Mouse (Mus musculus) G1E (cell line): ENCODE data around the gene Thg1l. TPM values are rescaled to one million over a fixed set of nuclear protein-coding genes. Genes with fewer than 3 reads are reported as not detected.
A peak's percentile ranks its signal among the peaks of the same experiment; 100 is the strongest.

Source experiments
- ATAC-seq: 2 replicates; pipeline ENCODE4 v1.8.0; 2016; ENCODE audit warnings: mild to moderate bottlenecking; ENCODE audit not compliant: insufficient number of reproducible peaks, poor library complexity, low FRiP score, severe bottlenecking; ENCODE audit errors: extremely low read depth
- DNase-seq: peaks from one replicate; pipeline ENCODE4 v3.0.0; 2012; ENCODE audit warnings: low spot score
- H3K27me3 ChIP-seq: 2 replicates; pipeline ENCODE4 v1.6.1; 2012; ENCODE audit warnings: mild to moderate bottlenecking, low read length, inconsistent platforms; ENCODE audit not compliant: insufficient read depth
- H3K36me3 ChIP-seq: replicated peaks from 2 replicates; pipeline ENCODE3; 2012; ENCODE audit warnings: mild to moderate bottlenecking, inconsistent platforms
- H3K4me1 ChIP-seq: 2 replicates; pipeline ENCODE4 v1.6.1; 2012; ENCODE audit warnings: low read depth, low read length, inconsistent platforms, mixed read lengths; ENCODE audit not compliant: insufficient read depth
- H3K4me3 ChIP-seq: 2 replicates; pipeline ENCODE4 v1.5.1; 2012; ENCODE audit warnings: low read depth, mild to moderate bottlenecking, inconsistent platforms, low read length, moderate library complexity, mixed read lengths
- H3K9me3 ChIP-seq: replicated peaks from 2 replicates; pipeline ENCODE4 v1.6.1; 2012; ENCODE audit warnings: inconsistent platforms
- CTCF ChIP-seq: IDR thresholded peaks from 2 replicates; pipeline ENCODE4 v1.5.1; 2012; ENCODE audit warnings: low read depth, low read length, inconsistent platforms, mixed read lengths
- GATA1 ChIP-seq: IDR thresholded peaks from 2 replicates; pipeline ENCODE4 v1.6.1; 2012; ENCODE audit warnings: borderline replicate concordance, low read length, inconsistent platforms, mixed read lengths
- GATA2 ChIP-seq: IDR thresholded peaks from 2 replicates; pipeline ENCODE4 v1.6.1; 2012; ENCODE audit warnings: low read depth, low read length, inconsistent platforms, borderline replicate concordance
- POLR2AphosphoS5 ChIP-seq: IDR thresholded peaks from 2 replicates; pipeline ENCODE4 v1.6.1; 2012; ENCODE audit warnings: low read depth, low read length, inconsistent platforms; ENCODE audit not compliant: insufficient replicate concordance
- TAL1 ChIP-seq: conservative IDR thresholded peaks from 2 replicates; pipeline ENCODE4 v1.6.1; 2012; ENCODE audit warnings: low read depth, low read length, inconsistent platforms, mixed read lengths
- polyA plus RNA-seq: library from polyadenylated mRNA; stranded (reverse); fragments of >175 nt; gene quantifications from 2 replicates; pipeline ENCODE4 v1.2.3, GENCODE M21; 2012
- total RNA-seq, 2 experiments: library from RNA; stranded (forward) in 1 of 2; stranded (reverse) in 1 of 2; fragments of 200-1000 nt in 1 of 2; fragments of >200 nt in 1 of 2; fragmentation: Nextera tagmentation in 1 of 2; gene quantifications; 2 replicates each; pipeline ENCODE4 v1.2.3; 2014 to 2017

Gene Thg1l
- total and polyA plus RNA-seq, 3 experiments, result 7.8 to 32.9 (median 17.8) TPM

DNA sequence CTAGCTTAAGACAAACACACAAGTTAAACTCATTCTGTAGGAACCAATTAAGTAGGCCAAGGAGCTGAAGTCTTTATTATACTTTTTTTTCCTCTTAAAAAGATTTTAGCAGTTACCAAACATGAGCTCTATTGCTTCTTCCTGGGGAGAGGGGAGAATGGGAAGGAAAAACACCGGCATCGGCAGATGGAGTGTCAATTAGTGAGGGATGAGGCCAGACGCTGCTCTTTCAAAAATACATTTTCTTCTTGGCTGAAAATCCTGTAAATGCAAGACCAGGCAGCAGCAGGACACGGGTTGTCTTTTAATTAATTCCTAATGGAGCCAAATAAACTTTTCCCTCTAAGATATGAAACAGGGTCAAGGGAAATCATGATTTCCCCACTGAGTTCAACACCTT is 8.5 kb downstream of the Thg1l start:
- ATAC-seq (no peak), DNase-seq (no peak)
- no peaks in the 10 kb centered on the region for H3K27me3 ChIP-seq
- H3K4me1 ChIP-seq, result peaks cover 23% of the 10 kb centered on the region
- no peak overlapping the region for H3K4me3 ChIP-seq
- no peaks in the 10 kb centered on the region for H3K9me3 ChIP-seq
- H3K36me3 ChIP-seq, result peaks cover 63% of the 10 kb centered on the region
- no peak for TF ChIP-seq POLR2AphosphoS5

DNA sequence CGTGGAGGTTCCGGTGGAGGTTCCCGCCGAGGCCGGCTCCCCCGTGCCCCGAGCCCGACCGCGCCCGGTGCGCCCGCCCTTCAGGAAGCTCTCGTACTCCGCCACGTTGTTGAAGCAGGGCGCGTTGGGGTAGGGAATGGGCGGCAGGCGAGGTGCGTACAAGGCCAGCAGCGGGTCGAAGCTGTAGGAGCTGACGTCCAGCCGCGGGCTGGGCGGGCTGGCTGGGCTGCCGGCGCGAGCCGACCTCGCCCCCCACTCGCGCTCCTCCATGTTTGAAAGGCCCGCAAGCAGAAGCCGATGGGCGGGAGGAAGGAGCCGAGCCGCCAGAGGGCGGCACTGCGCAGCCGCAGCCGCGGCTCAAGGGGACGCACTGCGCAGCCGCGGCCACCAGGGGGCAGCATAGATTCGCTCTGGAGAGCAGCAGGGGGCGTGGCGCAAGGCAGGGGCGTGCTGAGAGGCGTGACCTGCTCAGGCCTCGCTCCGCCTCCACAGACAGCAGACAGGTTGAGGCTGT is 10.6 kb downstream of the Thg1l start, which contains the start of gene Lsm11:
Gene Lsm11, minus strand, starts transcription at position 293 of the 514 bp plus-strand sequence.
- H3K36me3 ChIP-seq, result peaks cover 63% of the 10 kb centered on the region
- peak; percentile 84 for ATAC-seq
- peak within 1 kb of the TSS; percentile 92 for H3K4me3 ChIP-seq
- no peak for TF ChIP-seq TAL1
- peak; percentile 93 for TF ChIP-seq CTCF
- no peak for TF ChIP-seq POLR2AphosphoS5
- TF ChIP-seq GATA1, result no peak
- H3K9me3 ChIP-seq, result no peaks in the 10 kb centered on the region
- peak; percentile 87 for DNase-seq
- H3K27me3 ChIP-seq, result no peaks in the 10 kb centered on the region
- peaks cover 35% of the 10 kb centered on the region for H3K4me1 ChIP-seq

DNA sequence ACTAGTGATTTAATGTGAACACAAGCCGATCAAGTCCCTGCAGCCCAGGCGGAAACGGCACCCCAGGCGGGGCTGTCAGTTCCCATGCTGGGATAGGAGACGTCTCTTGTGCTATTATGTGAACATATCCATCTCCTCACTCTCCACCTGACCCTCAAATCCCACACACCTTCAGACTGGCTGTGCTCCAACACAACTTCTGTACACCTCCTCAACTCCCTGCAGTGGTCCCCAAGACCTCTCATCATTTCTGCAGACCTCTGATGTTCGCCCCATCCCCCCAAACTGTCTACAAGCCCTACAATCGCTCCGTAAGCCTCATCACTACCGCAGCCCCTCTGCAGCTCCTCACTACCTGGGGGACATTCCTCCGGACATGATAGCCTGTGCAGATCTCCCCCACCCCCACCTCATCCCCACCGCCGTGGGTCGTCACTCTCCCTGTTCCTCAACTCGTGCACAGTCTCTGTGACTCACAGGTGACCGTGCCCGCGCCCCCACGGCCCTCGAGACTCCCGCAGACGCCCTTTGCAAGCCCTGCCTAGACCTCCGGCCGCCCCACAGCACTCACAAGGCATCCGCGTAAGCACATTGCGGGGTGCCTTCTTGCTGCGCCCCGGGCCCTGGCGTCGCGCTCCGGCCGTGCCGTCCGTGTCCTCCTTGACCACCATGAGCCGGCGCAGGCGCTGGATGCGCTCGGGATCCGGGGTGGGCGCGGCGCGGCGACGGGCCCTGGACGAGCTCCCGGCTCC is 11.2 kb downstream of the Thg1l start:
- DNase-seq (peak; percentile 41), ATAC-seq (no peak)
- no peaks in the 10 kb centered on the region for H3K27me3 ChIP-seq

DNA sequence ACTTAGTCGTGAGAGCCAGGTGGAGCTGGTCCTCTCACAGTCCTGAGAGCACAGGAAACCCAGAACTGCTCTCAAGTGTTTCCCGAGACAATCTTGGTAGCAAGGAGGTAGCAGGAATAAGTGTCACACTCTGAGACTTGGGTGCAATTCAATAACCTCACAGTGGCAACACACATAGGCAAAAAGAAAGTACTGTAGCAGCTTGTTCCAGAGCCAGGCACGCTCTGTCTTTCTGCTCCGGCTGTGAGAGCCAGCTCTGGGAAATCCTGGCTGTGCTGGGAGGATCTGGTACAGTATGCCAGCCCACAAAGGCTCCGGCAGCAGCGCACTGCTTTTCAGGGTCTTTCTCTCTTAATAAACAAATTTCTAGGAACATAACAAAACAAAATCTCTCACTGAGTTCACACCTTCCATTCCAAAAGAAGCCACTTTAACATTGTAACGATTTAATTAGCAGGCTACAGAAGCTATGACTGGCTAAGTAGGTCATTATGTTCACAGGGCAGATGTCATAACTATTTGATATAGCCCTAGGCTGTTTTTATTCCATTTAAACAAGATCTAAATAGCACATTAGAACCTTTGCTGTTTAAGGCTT is 12.1 kb downstream of the Thg1l start:
- ATAC-seq (no peak), DNase-seq (no peak)
- H3K27me3 ChIP-seq, result no peaks in the 10 kb centered on the region
- H3K4me3 ChIP-seq, result peak overlapping the region; percentile 92; the same call in 1 of the 2 replicates
- H3K9me3 ChIP-seq, result no peaks in the 10 kb centered on the region
- peaks cover 35% of the 10 kb centered on the region for H3K4me1 ChIP-seq
- TF ChIP-seq POLR2AphosphoS5, result no peak
- TF ChIP-seq GATA2, result no peak
- no peak for TF ChIP-seq CTCF
- no peak for TF ChIP-seq TAL1
- TF ChIP-seq GATA1, result no peak
- peaks cover 61% of the 10 kb centered on the region for H3K36me3 ChIP-seq

More for the DNA sequence above, 11.2 kb downstream of the Thg1l start:
- H3K36me3 ChIP-seq, result peaks cover 63% of the 10 kb centered on the region
- H3K4me1 ChIP-seq, result peaks cover 35% of the 10 kb centered on the region
- TF ChIP-seq GATA2 (no peak), TAL1 (no peak), CTCF (no peak), POLR2AphosphoS5 (no peak), GATA1 (no peak)
- H3K9me3 ChIP-seq, result no peaks in the 10 kb centered on the region
- H3K4me3 ChIP-seq, result peak overlapping the region; percentile 92

DNA sequence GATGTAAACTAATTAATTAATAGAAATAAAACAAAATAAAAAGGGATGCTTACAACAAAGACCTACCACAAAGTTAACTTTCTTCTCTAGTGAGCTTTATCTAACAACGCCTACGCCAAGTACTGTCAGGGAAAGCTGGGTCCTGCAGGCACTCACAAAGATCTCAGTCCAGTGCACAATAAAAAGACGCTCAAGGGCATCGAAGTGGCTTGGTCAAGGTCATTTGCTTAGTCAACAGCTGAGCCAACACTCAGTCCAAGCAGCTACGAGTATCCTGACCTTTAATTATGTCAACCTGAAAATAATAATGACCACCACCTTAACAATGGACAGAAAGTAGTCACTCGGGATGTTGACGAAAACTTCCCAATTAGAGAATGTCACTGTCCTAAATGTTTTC is 13.0 kb downstream of the Thg1l start:
- Histone ChIP-seq H3K9me3 (no peaks in the 10 kb centered on the region), H3K36me3 (peaks cover 58% of the 10 kb centered on the region), H3K4me1 (peaks cover 35% of the 10 kb centered on the region), H3K4me3 (no peak overlapping the region), H3K27me3 (no peaks in the 10 kb centered on the region)
- no peak for TF ChIP-seq GATA2
- DNase-seq, result no peak
- ATAC-seq, result no peak

DNA sequence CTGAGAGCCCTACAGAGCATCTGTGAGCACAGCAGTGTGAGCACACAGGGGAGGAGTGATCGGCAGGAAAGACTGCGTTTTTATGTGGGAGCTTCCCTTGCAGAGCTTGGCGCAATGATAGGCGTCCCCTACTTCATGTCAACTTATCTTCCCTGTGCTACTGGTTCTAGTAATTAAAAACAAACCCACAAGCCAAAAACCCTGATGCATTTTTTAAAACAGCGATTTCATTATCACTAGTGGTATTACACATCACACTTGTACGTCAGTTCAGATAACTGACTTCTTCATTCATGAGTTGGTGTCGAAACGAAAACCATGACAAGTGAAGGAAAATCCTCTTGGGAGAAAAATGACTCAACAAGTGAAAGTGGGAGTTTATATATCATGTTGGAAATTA is 16.4 kb downstream of the Thg1l start:
- Histone ChIP-seq H3K36me3 (peaks cover 84% of the 10 kb centered on the region), H3K4me1 (peaks cover 27% of the 10 kb centered on the region), H3K4me3 (no peak overlapping the region), H3K9me3 (no peaks in the 10 kb centered on the region), H3K27me3 (no peaks in the 10 kb centered on the region)
- DNase-seq (no peak), ATAC-seq (no peak)
- no peak for TF ChIP-seq POLR2AphosphoS5
- TF ChIP-seq CTCF, result no peak
- no peak for TF ChIP-seq GATA2
- TF ChIP-seq GATA1, result no peak
- TF ChIP-seq TAL1, result no peak

DNA sequence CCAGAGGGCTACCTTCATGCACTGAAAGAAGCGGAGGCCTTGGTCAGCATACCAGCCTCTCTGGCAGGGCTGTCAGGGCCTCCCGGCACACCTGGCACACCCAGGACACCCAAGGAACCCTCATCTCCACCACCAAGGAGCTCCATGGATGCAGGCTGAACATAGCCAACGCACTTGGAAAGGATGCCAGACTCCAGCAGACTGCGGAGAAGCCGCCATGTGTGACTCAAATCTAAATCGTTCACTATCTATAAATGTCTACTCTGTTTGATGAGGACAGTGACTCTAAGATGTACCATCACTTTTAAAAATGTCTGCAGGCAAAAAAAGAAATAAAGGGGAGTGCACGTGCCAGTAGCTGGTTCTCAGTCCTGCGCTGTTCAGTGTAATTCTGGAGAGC is 17.8 kb downstream of the Thg1l start:
- H3K4me3 ChIP-seq, result no peak overlapping the region
- no peaks in the 10 kb centered on the region for H3K9me3 ChIP-seq
- TF ChIP-seq POLR2AphosphoS5, result no peak
- no peak for TF ChIP-seq GATA2
- no peak for TF ChIP-seq CTCF
- TF ChIP-seq GATA1, result no peak
- TF ChIP-seq TAL1, result no peak
- no peaks in the 10 kb centered on the region for H3K27me3 ChIP-seq
- ATAC-seq, result no peak
- peaks cover 92% of the 10 kb centered on the region for H3K36me3 ChIP-seq
- H3K4me1 ChIP-seq, result peaks cover 15% of the 10 kb centered on the region
- DNase-seq, result no peak
